Mouse (Mus musculus) intestine, embryonic 14.5 days (tissue): ENCODE data around the gene St6galnac3. TPM values are rescaled to one million over a fixed set of nuclear protein-coding genes. Genes with fewer than 3 reads are reported as not detected.
A peak's percentile ranks its signal among the peaks of the same experiment; 100 is the strongest.

Source experiments
- ATAC-seq: fragments of 200-750 bp; cut with Nextera tagmentation; replicated peaks from 2 replicates; pipeline ENCODE4 v1.8.0; 2017; ENCODE audit warnings: low read depth, moderate number of reproducible peaks, moderate TSS enrichment, moderate library complexity; ENCODE audit not compliant: low FRiP score, low TSS enrichment
- DNase-seq: peaks from one replicate; pipeline ENCODE4 v3.0.0-alpha.2; 2018; ENCODE audit warnings: low spot score
- H3K27ac ChIP-seq: fragments of 300-500 bp; sonication (generic); 2 replicates; pipeline ENCODE4 v1.5.1; 2014; ENCODE audit warnings: low read depth, mild to moderate bottlenecking, control low read depth
- H3K27me3 ChIP-seq: fragments of 300-500 bp; sonication (generic); replicated peaks from 2 replicates; pipeline ENCODE4 v1.6.1; 2014; ENCODE audit warnings: low read length, control low read depth; ENCODE audit not compliant: control insufficient read depth, insufficient read depth
- H3K36me3 ChIP-seq: fragments of 300-500 bp; sonication (generic); 2 replicates; pipeline ENCODE4 v1.6.1; 2014; ENCODE audit warnings: low read length, control low read depth; ENCODE audit not compliant: control insufficient read depth, insufficient read depth
- H3K4me1 ChIP-seq: fragments of 300-500 bp; sonication (generic); replicated peaks from 2 replicates; pipeline ENCODE4 v1.6.1; 2014; ENCODE audit warnings: low read length, control low read depth, mixed read lengths; ENCODE audit not compliant: control insufficient read depth, insufficient read depth
- H3K4me2 ChIP-seq: fragments of 300-500 bp; sonication (generic); 2 replicates; pipeline ENCODE4 v1.6.1; 2014; ENCODE audit warnings: low read length
- H3K4me3 ChIP-seq: fragments of 300-500 bp; sonication (generic); 2 replicates; pipeline ENCODE4 v1.5.1; 2014; ENCODE audit warnings: low read depth, low read length, control low read depth, mixed read lengths
- H3K9ac ChIP-seq: fragments of 300-500 bp; sonication (generic); 2 replicates; pipeline ENCODE4 v1.6.1; 2014; ENCODE audit warnings: mild to moderate bottlenecking, low read length
- H3K9me3 ChIP-seq: fragments of 300-500 bp; sonication (generic); 2 replicates; pipeline ENCODE4 v1.6.1; 2016; ENCODE audit warnings: low read length, control low read depth; ENCODE audit not compliant: control insufficient read depth
- WGBS: fragments of 180-500 bp; shearing (Covaris S2); extraction: QIAGEN DNeasy Blood & Tissue Kit; methylation state at CpG from one replicate; pipeline ENCODE4 v1.1.7; 2014; 5-methylcytosine and 5-hydroxymethylcytosine counted together
- polyA plus RNA-seq: library from polyadenylated mRNA; unstranded; fragments of >200 nt; fragmentation: Nextera tagmentation; extraction: Ambion mirVana; gene quantifications from 2 replicates; pipeline ENCODE4 v1.2.1, GENCODE M21; 2014

The St6galnac3 gene
- polyA plus RNA-seq, 1 experiment from 2014 or later: 45.5 TPM

DNA sequence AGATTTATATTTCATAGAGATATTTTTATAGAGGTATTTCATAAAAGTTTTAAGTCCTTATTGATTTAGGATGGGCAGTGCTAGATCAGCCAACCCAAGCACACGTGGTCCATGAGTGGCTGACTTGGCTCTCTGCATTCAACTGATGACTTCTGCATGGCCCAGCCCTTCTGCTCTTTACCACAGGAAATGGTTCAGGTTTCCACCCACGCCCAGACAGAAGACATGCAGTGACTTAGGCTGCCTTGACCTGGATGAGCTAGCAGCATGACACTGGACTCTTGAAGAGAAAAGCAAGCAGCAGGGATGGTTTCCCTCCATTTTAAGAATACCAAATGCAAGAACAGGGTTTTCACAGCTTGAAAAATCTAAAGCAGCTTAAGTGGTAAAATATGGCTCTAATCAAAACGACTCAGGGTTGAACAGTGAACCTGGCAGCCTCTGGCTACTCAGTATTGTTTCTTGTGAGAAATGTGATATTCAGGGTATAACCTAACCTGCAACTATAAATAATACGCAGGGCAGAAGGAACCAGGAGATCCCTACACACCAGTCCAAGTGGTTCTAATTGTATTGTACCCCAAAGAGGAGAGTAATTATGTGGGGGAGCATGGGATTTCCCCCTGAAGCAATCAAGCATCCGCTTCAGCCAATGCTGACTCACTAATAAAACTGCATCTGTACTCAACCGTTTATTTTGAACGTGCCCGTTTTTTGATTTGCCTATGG lies 448.7 kb downstream of the St6galnac3 start:
- Histone ChIP-seq H3K27ac (no peak overlapping the region), H3K9ac (no peak overlapping the region), H3K4me1 (0 out of 2 replicates have a peak, but pooled peaks cover 9% of the 10 kb centered on the region), H3K36me3 (no peaks in the 10 kb centered on the region), H3K4me2 (no peak overlapping the region), H3K4me3 (no peak overlapping the region), H3K9me3 (peaks cover 5% of the 10 kb centered on the region; the same call in 1 of the 2 replicates), H3K27me3 (no peaks in the 10 kb centered on the region)
- no peak for DNase-seq
- 78% methylated on average over 8 of the region's 8 CpGs for WGBS
- ATAC-seq: no peak

DNA sequence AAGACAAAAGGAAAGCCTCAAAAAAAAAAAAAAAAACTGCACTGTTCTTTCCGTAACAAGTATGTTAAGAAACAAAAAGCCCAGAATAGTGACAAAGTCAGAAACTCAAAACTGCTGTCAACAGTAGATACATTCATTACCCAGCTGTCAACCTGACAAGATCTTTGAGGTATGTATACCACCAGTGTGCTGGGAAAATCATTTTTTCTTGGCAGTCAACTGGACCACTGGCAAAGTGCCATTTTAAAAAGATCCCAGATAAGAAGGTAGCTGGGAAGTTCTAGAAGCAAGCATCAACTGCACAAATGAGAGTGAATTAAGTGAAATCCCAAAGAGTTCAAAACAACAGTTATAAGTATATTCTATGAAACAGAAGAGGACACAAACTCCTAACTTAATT lies 452.7 kb downstream of the St6galnac3 start:
- Histone ChIP-seq H3K27ac (no peak overlapping the region), H3K36me3 (no peaks in the 10 kb centered on the region), H3K4me1 (0 out of 2 replicates have a peak, but pooled peaks cover 5% of the 10 kb centered on the region), H3K9me3 (peaks cover 5% of the 10 kb centered on the region; the same call in 1 of the 2 replicates), H3K4me3 (no peak overlapping the region), H3K9ac (no peak overlapping the region), H3K4me2 (no peak overlapping the region), H3K27me3 (no peaks in the 10 kb centered on the region)
- DNase-seq: no peak
- ATAC-seq: no peak
- 58% methylated on average over 1 of the region's 1 CpGs for WGBS

DNA sequence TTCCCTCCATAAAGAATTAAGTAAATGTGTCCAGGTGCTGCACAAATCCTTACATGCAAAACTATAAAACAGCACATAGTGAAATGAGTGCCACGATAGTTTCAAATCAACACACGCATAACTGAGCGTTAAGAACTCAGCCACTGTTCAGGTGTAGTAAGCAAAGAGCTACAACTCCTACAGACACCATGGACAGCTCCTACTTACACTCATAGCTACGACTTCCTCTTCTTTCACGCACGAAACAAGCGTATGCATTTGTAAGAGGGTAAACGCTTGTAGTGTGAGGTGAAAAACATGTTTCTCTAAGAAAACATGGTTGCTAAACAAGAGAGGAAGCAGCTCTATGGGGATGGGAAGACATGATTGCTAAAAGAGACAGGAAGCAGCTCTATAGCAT lies 457.6 kb downstream of the St6galnac3 start:
- 46% methylated on average over 8 of the region's 8 CpGs for WGBS
- H3K27ac ChIP-seq: no peak overlapping the region
- H3K4me1 ChIP-seq: no peaks in the 10 kb centered on the region
- DNase-seq (no peak), ATAC-seq (no peak)
- no peak overlapping the region for H3K4me3 ChIP-seq
- no peak overlapping the region for H3K4me2 ChIP-seq
- H3K9me3 ChIP-seq: no peaks in the 10 kb centered on the region
- H3K27me3 ChIP-seq: no peaks in the 10 kb centered on the region
- H3K36me3 ChIP-seq: no peaks in the 10 kb centered on the region
- no peak overlapping the region for H3K9ac ChIP-seq

DNA sequence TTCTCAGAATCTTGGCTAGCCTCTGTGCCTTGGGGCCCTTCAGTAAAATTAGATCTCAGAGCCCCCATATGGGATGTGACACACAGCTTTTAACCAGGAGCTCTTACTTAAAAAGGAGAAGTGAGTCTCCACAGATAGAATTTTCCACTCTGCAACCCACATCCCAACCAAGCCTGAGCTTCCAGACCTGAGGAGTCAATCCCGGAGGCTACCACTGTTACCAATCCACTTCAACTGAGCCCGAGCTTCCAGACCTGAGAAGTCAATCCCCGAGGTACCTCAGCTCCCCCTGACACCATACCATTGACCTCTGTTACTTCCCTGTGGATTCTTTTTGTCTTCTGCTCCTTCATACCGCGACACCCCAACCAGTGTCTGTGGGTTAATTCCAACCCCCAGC lies 463.0 kb downstream of the St6galnac3 start:
- Histone ChIP-seq H3K4me3 (no peak overlapping the region), H3K27me3 (no peaks in the 10 kb centered on the region), H3K4me1 (no peaks in the 10 kb centered on the region), H3K9me3 (no peaks in the 10 kb centered on the region), H3K36me3 (no peaks in the 10 kb centered on the region), H3K9ac (no peak overlapping the region), H3K27ac (no peak overlapping the region), H3K4me2 (no peak overlapping the region)
- 82% methylated on average over 5 of the region's 5 CpGs for WGBS
- ATAC-seq (no peak), DNase-seq (no peak)

DNA sequence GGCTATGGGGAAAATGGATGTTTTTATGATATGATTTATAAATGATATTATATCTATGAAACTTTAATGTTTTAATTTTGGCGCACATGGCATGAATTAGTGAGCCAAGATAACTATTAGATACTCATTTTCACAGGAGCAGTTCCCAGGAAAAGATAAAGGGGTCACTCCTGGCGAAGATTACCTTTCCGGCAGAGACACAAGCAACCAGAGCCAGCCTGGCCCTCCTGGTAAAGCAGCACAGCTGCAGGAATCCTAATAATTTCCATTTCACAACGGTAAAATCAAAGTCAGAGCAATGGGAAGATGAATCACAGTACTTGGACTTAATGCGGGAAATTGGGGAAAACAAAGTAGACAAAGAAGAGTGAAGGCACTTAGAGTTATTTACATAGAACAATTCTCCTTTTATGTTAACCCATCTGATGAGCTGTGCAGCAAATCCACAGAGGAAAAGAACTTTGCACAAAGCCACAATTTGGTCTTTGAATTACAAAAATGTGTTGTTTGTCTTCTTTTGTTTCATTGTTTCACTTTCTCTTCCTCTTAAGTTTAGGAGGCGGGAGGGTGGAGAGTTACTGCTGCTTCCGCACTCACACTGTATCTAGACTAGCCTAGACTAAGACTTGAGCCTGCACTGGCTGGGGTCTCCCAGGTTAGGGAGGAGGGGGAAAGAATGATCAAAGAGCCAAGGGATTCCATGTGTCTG lies 464.6 kb downstream of the St6galnac3 start:
- Histone ChIP-seq H3K4me1 (no peaks in the 10 kb centered on the region), H3K9ac (no peak overlapping the region), H3K36me3 (no peaks in the 10 kb centered on the region), H3K4me2 (no peak overlapping the region), H3K27ac (no peak overlapping the region), H3K9me3 (no peaks in the 10 kb centered on the region), H3K4me3 (no peak overlapping the region), H3K27me3 (no peaks in the 10 kb centered on the region)
- DNase-seq (no peak), ATAC-seq (no peak)
- WGBS: 67% methylated on average over 7 of the region's 7 CpGs

DNA sequence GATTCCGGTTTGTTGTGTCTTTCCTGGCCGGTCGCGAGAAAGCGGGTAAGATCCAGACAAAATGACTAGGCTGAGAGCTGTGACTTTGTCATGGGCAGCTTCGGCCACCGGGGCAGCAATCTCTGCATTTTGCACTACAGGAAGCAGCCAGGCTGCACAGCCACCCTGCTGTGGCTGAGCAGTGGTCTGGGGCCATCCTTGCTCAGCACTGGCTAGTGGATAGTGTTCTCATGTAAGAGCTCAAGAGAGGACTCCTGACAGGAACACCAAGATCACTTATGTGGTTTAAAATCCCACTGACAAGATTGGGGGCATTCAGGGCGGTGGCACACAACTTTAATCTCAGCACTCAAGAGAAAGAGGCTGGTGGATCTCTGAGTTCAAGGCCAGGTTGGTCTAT lies 469.1 kb downstream of the St6galnac3 start:
- no peak for ATAC-seq

DNA sequence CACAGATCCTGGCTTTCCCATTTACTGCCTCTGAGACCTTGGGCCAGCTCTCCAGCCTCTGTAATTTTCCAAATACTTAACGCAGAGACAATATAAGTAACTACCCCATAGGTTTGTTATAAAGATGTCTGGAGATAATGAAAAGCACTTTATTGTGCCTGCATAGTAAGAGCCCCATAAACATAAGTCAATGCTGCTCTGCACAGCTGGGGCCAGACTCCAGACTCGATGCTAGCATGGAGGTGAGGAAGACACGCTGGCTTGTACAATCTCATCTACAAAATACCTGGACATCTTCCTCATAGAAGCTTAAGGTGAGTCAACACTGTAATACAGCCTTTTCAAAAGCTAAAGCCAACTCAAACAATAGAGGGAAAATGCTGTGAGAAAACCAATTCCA lies 473.3 kb downstream of the St6galnac3 start:
- ATAC-seq (no peak), DNase-seq (peak; percentile 45)
- no peak overlapping the region for H3K27ac ChIP-seq
- no peak overlapping the region for H3K4me2 ChIP-seq
- no peaks in the 10 kb centered on the region for H3K36me3 ChIP-seq
- 64% methylated on average over 3 of the region's 3 CpGs for WGBS
- H3K27me3 ChIP-seq: no peaks in the 10 kb centered on the region
- no peak overlapping the region for H3K4me3 ChIP-seq
- H3K4me1 ChIP-seq: no peaks in the 10 kb centered on the region
- H3K9ac ChIP-seq: no peak overlapping the region
- H3K9me3 ChIP-seq: no peaks in the 10 kb centered on the region

More for the DNA sequence above, 469.1 kb downstream of the St6galnac3 start:
- Histone ChIP-seq H3K9ac (no peak overlapping the region), H3K36me3 (no peaks in the 10 kb centered on the region), H3K4me2 (no peak overlapping the region), H3K4me1 (no peaks in the 10 kb centered on the region), H3K27ac (no peak overlapping the region), H3K9me3 (no peaks in the 10 kb centered on the region), H3K4me3 (no peak overlapping the region), H3K27me3 (no peaks in the 10 kb centered on the region)
- DNase-seq: peak; percentile 45
- 88% methylated on average over 8 of the region's 8 CpGs for WGBS

DNA sequence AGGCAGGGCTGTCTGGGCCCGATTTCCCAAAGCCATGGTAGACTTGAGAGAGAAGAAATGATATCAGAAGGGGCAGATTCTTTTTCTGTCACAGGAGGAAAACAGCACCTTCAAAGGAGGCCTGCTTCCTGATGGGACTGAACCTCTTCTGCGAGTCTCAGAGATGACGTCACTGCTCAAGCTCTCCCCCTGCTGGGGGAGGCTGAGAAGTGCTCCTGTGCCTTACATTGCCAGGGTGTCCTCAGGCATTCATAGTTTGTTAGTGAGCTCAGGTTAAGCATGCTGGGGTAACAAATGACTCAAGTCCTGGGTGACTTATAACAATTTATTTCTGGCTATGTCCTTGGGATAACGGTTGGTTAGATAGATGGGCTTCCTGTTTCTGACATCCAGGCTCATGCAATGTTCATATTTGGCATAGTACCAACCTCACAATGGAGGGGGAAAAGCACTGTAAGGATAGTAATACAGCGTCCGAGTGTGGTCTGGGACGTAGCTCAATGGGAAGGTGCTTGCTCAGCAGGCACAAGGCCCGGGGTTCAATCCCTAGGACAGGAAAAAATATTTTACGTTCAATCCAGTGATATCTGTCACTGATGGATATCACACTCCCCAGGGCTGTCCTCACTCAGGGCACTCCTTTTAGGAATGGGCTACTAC lies 474.2 kb downstream of the St6galnac3 start:
- 50% methylated on average over 9 of the region's 9 CpGs for WGBS
- no peak overlapping the region for H3K27ac ChIP-seq

More for the DNA sequence above, 474.2 kb downstream of the St6galnac3 start:
- Histone ChIP-seq H3K4me3 (no peak overlapping the region), H3K9me3 (no peaks in the 10 kb centered on the region), H3K4me1 (no peaks in the 10 kb centered on the region), H3K4me2 (no peak overlapping the region), H3K36me3 (no peaks in the 10 kb centered on the region), H3K9ac (no peak overlapping the region), H3K27me3 (no peaks in the 10 kb centered on the region)
- DNase-seq (peak; percentile 87), ATAC-seq (no peak; the same call in 1 of the 2 replicates)
